Mouse (Mus musculus): ENCODE results near the gene Gm12695.

- TF ChIP-seq POLR2A (IDR thresholded peaks at IDR 0.05; ENCODE audit: extremely low read depth, insufficient read depth, low read length) = no peak
- TF ChIP-seq CTCF (IDR thresholded peaks at IDR 0.05; ENCODE audit: low read depth, low read length) = no peak
These were observed 6.3 kb upstream of the Gm12695 start for GRCm38 (mm10) chr4:96791301-96791700.
